ENCODE assay signal across 21 mouse cellular contexts in the genomic region with DNA sequence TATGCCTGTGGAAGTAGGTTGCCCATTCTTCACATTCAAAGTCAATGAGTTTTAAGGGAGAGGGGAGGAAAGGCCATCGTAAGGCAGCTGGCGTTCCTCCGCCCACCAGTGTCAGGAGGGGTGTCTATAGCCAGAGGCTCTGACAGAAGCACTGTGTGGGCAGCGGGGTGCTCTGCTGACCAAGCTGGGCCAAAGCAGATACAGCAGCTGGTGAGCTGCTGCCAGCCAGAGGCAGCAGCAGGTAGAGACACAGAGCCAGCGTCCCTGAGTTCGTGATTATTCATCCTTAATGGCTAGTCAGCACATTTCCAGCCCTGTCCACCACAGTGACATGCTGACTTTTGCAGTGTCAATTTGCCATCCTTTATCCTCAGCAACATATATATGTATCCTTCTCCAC.
DNase-seq lines count a peak whose midpoint lies in the region; ATAC-seq lines count a peak whose summit lies in the region.
"Had no signal": no experiment of that assay in that cellular context is flagged by ENCODE, and none has a peak within 500 bp of the region (broad histone marks: within the 10 kb centered on the region; RNA-seq: fewer than 3 reads in every experiment).

No protein-coding gene starts in this region.

- peaks cover 13% of the 10 kb centered on the region for H3K4me1 ChIP-seq in hindbrain, embryonic 10.5 days (replicated peaks)
- H3K4me1 ChIP-seq in hindbrain, embryonic 11.5 days (replicated peaks; ENCODE audit: control insufficient read depth, insufficient read depth, low read length), result no peaks in the 10 kb centered on the region
- H3K4me1 ChIP-seq in midbrain, embryonic 16.5 days (ENCODE audit: control insufficient read depth, insufficient read depth, low read length), result no peaks in the 10 kb centered on the region
- no peaks in the 10 kb centered on the region for H3K4me1 ChIP-seq in midbrain, embryonic 14.5 days (ENCODE audit: control insufficient read depth, insufficient read depth, low read length)
- no peaks in the 10 kb centered on the region for H3K4me1 ChIP-seq in hindbrain, embryonic 15.5 days (replicated peaks)
- H3K4me1 ChIP-seq: embryonic facial prominence, embryonic 13.5 days; heart, embryonic 10.5 days had no signal

- H3K27me3 ChIP-seq in hindbrain, embryonic 10.5 days (ENCODE audit: insufficient read depth, poor library complexity, severe bottlenecking), result no peaks in the 10 kb centered on the region
- no peaks in the 10 kb centered on the region for H3K27me3 ChIP-seq in hindbrain, embryonic 11.5 days (ENCODE audit: control insufficient read depth, insufficient read depth, low read length)
- no peaks in the 10 kb centered on the region for H3K27me3 ChIP-seq in midbrain, embryonic 16.5 days (ENCODE audit: control insufficient read depth, insufficient read depth, low read depth, low read length)
- H3K27me3 ChIP-seq in midbrain, embryonic 14.5 days (ENCODE audit: control insufficient read depth, insufficient read depth, low read length), result no peaks in the 10 kb centered on the region
- H3K27me3 ChIP-seq in hindbrain, embryonic 15.5 days, result no peaks in the 10 kb centered on the region
- H3K27me3 ChIP-seq: forebrain, embryonic 12.5 days had no signal

- H3K4me2 ChIP-seq in hindbrain, embryonic 11.5 days (replicated peaks; ENCODE audit: low read depth, low read length), result no peak overlapping the region
- H3K4me2 ChIP-seq in midbrain, embryonic 16.5 days (ENCODE audit: low read length), result no peak overlapping the region
- no peak overlapping the region for H3K4me2 ChIP-seq in midbrain, embryonic 14.5 days (ENCODE audit: low read length)
- no peak overlapping the region for H3K4me2 ChIP-seq in hindbrain, embryonic 15.5 days
- H3K4me2 ChIP-seq: embryonic facial prominence, embryonic 13.5 days; forebrain, embryonic 12.5 days had no signal

- WGBS in hindbrain, embryonic 10.5 days, result 52% methylated on average over 6 of the region's 6 CpGs
- 44% methylated on average over 6 of the region's 6 CpGs for WGBS in hindbrain, embryonic 11.5 days
- WGBS in midbrain, embryonic 16.5 days, result 47% methylated on average over 6 of the region's 6 CpGs
- 45% methylated on average over 6 of the region's 6 CpGs for WGBS in midbrain, embryonic 14.5 days
- WGBS in hindbrain, embryonic 15.5 days, result 33% methylated on average over 6 of the region's 6 CpGs

- no peak overlapping the region for H3K9ac ChIP-seq in hindbrain, embryonic 11.5 days (ENCODE audit: low read depth, low read length)
- no peak overlapping the region for H3K9ac ChIP-seq in midbrain, embryonic 16.5 days (ENCODE audit: low read depth, low read length)
- H3K9ac ChIP-seq in midbrain, embryonic 14.5 days (replicated peaks; ENCODE audit: low read length), result no peak overlapping the region
- no peak overlapping the region for H3K9ac ChIP-seq in hindbrain, embryonic 15.5 days
- H3K9ac ChIP-seq: embryonic facial prominence, embryonic 13.5 days; forebrain, embryonic 12.5 days had no signal

- no peaks in the 10 kb centered on the region for H3K36me3 ChIP-seq in hindbrain, embryonic 10.5 days
- no peaks in the 10 kb centered on the region for H3K36me3 ChIP-seq in hindbrain, embryonic 11.5 days (ENCODE audit: control insufficient read depth, insufficient read depth, low read length)
- no peaks in the 10 kb centered on the region for H3K36me3 ChIP-seq in midbrain, embryonic 16.5 days (ENCODE audit: control insufficient read depth, insufficient read depth, low read length)
- H3K36me3 ChIP-seq in midbrain, embryonic 14.5 days (ENCODE audit: control insufficient read depth, insufficient read depth, low read length), result no peaks in the 10 kb centered on the region
- no peaks in the 10 kb centered on the region for H3K36me3 ChIP-seq in hindbrain, embryonic 15.5 days
- H3K36me3 ChIP-seq: embryonic facial prominence, embryonic 13.5 days; forebrain, embryonic 12.5 days; heart, embryonic 10.5 days had no signal

- H3K9me3 ChIP-seq in hindbrain, embryonic 10.5 days, result no peaks in the 10 kb centered on the region
- H3K9me3 ChIP-seq in hindbrain, embryonic 11.5 days (ENCODE audit: control insufficient read depth, low read length), result no peaks in the 10 kb centered on the region
- no peaks in the 10 kb centered on the region for H3K9me3 ChIP-seq in midbrain, embryonic 16.5 days (replicated peaks; ENCODE audit: control insufficient read depth, low read length, poor library complexity, severe bottlenecking)
- no peaks in the 10 kb centered on the region for H3K9me3 ChIP-seq in midbrain, embryonic 14.5 days (ENCODE audit: control insufficient read depth, low read length)
- no peaks in the 10 kb centered on the region for H3K9me3 ChIP-seq in hindbrain, embryonic 15.5 days
- H3K9me3 ChIP-seq: embryonic facial prominence, embryonic 13.5 days; forebrain, embryonic 12.5 days; heart, embryonic 10.5 days had no signal

- H3K4me3 ChIP-seq in hindbrain, embryonic 10.5 days, result no peak overlapping the region
- H3K4me3 ChIP-seq in hindbrain, embryonic 11.5 days (ENCODE audit: low read depth, low read length), result no peak overlapping the region
- H3K4me3 ChIP-seq in midbrain, embryonic 16.5 days (ENCODE audit: low read depth, low read length), result no peak overlapping the region
- no peak overlapping the region for H3K4me3 ChIP-seq in midbrain, embryonic 14.5 days (replicated peaks; ENCODE audit: low read depth, low read length)
- no peak overlapping the region for H3K4me3 ChIP-seq in hindbrain, embryonic 15.5 days
- H3K4me3 ChIP-seq: embryonic facial prominence, embryonic 13.5 days; forebrain, embryonic 12.5 days; gastrocnemius, adult 2 months; heart, embryonic 10.5 days had no signal

- peak; percentile 15; the same call in 1 of the 2 replicates for ATAC-seq in cerebellum, adult (ENCODE audit: insufficient number of reproducible peaks, low FRiP score, low TSS enrichment)
- no peak for ATAC-seq in hindbrain, embryonic 11.5 days (ENCODE audit: low FRiP score)
- ATAC-seq in midbrain, embryonic 16.5 days, result peak; percentile 48; the same call in 1 of the 2 replicates
- ATAC-seq in midbrain, embryonic 14.5 days (ENCODE audit: low FRiP score, low TSS enrichment), result no peak
- ATAC-seq in hindbrain, embryonic 15.5 days (ENCODE audit: low FRiP score, low read depth), result peak; percentile 34; the same call in 1 of the 2 replicates
- ATAC-seq: forebrain, embryonic 16.5 days; inflammation-experienced regulatory T-cells, adult 6 months; intestine, postnatal 0 days had no signal

- DNase-seq in cerebellum, adult 11-12 months, result no peak
- peak; percentile 25 for DNase-seq in hindbrain, embryonic 10.5 days (ENCODE audit: low spot score)
- no peak for DNase-seq in hindbrain, embryonic 11.5 days (ENCODE audit: low spot score)
- DNase-seq in midbrain, embryonic 14.5 days, result no peak
- DNase-seq in neural tube, embryonic 10.5 days (ENCODE audit: extremely low spot score, low spot score), result no peak
- DNase-seq: adrenal gland, postnatal 14 days; cerebellum, adult 8-10 months; cerebellum, postnatal 25 days; gastrocnemius, adult 2 months; gastrocnemius, postnatal 25 days; heart, postnatal 10 days; heart, postnatal 4 days had no signal

- H3K27ac ChIP-seq in hindbrain, embryonic 10.5 days, result no peak overlapping the region
- no peak overlapping the region for H3K27ac ChIP-seq in hindbrain, embryonic 11.5 days (ENCODE audit: low read depth, low read length)
- H3K27ac ChIP-seq in midbrain, embryonic 16.5 days (ENCODE audit: low read length), result no peak overlapping the region
- H3K27ac ChIP-seq in midbrain, embryonic 14.5 days (replicated peaks; ENCODE audit: low read depth, low read length), result no peak overlapping the region
- H3K27ac ChIP-seq in hindbrain, embryonic 15.5 days (replicated peaks), result no peak overlapping the region
- H3K27ac ChIP-seq: embryonic facial prominence, embryonic 13.5 days; forebrain, embryonic 12.5 days; gastrocnemius, adult 2 months; heart, embryonic 10.5 days had no signal

Comparison
In these comparisons a context has a peak if more than half of its experiments do, and no peak if none do; other contexts are left out.
1. ATAC-seq: peak in cerebellum, adult (single experiment), midbrain, embryonic 16.5 days (single experiment) and hindbrain, embryonic 15.5 days (single experiment); none in hindbrain, embryonic 11.5 days (single experiment) and midbrain, embryonic 14.5 days (single experiment).